19 mouse cellular contexts compared by ENCODE assay signal in the genomic region with DNA sequence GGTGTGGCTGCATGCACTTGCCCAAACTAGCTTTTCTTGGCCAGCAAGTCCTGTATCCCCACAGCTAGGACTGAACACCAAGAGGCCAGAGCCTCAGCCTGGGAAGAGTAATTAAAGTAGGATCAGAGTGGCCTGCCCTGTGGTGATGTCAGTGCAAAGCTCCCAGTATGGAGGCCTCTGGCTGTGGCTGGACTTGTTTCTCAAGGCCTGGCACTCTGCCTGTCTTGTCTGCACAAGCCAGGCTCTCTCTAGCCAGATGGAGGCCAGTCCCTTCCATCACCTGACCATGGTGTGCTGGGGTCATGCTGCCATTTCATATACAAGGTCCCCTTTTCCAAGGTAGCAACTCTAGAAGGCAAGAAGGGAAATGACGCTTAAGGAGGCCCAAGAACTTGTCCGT. TPM values are rescaled to one million over a fixed set of nuclear protein-coding genes. Genes with fewer than 3 reads are reported as not detected.
DNase-seq lines count a peak whose midpoint lies in the region; ATAC-seq and TF ChIP-seq lines count a peak whose summit lies in the region.
"Had no signal": no experiment of that assay in that cellular context is flagged by ENCODE, and none has a peak within 500 bp of the region (broad histone marks: within the 10 kb centered on the region; RNA-seq: fewer than 3 reads in every experiment).

No protein-coding gene starts in this region.

- H3K4me1 ChIP-seq in hindbrain, postnatal 0 days (ENCODE audit: insufficient read depth, low read length) = no peaks in the 10 kb centered on the region
- H3K4me1 ChIP-seq in hindbrain, embryonic 11.5 days (replicated peaks; ENCODE audit: control insufficient read depth, insufficient read depth, low read length) = no peaks in the 10 kb centered on the region
- peaks cover 5% of the 10 kb centered on the region; the same call in 1 of the 2 replicates for H3K4me1 ChIP-seq in liver, embryonic 12.5 days
- no peaks in the 10 kb centered on the region for H3K4me1 ChIP-seq in lung, postnatal 0 days (ENCODE audit: insufficient read depth, low read depth, low read length)
- H3K4me1 ChIP-seq: embryonic facial prominence, embryonic 15.5 days; forebrain, embryonic 15.5 days; intestine, embryonic 15.5 days; limb, embryonic 12.5 days; neural tube, embryonic 12.5 days had no signal

- no peak overlapping the region for H3K4me3 ChIP-seq in hindbrain, postnatal 0 days (ENCODE audit: low read length)
- H3K4me3 ChIP-seq in hindbrain, embryonic 11.5 days (ENCODE audit: low read depth, low read length) = no peak overlapping the region
- H3K4me3 ChIP-seq in liver, embryonic 12.5 days = no peak overlapping the region
- H3K4me3 ChIP-seq in lung, postnatal 0 days (ENCODE audit: low read depth, low read length) = no peak overlapping the region
- H3K4me3 ChIP-seq: embryonic facial prominence, embryonic 15.5 days; forebrain, embryonic 15.5 days; intestine, embryonic 15.5 days; limb, embryonic 12.5 days; neural tube, embryonic 12.5 days had no signal

- H3K4me2 ChIP-seq in hindbrain, postnatal 0 days (ENCODE audit: low read depth, low read length) = no peak overlapping the region
- no peak overlapping the region for H3K4me2 ChIP-seq in hindbrain, embryonic 11.5 days (replicated peaks; ENCODE audit: low read depth, low read length)
- H3K4me2 ChIP-seq in liver, embryonic 12.5 days = no peak overlapping the region
- no peak overlapping the region for H3K4me2 ChIP-seq in lung, postnatal 0 days (replicated peaks; ENCODE audit: low read depth, low read length)
- H3K4me2 ChIP-seq: embryonic facial prominence, embryonic 15.5 days; forebrain, embryonic 15.5 days; intestine, embryonic 15.5 days; limb, embryonic 12.5 days; neural tube, embryonic 12.5 days had no signal

- ATAC-seq in hindbrain, postnatal 0 days = peak; percentile 68
- ATAC-seq in hindbrain, embryonic 11.5 days (ENCODE audit: low FRiP score) = no peak
- ATAC-seq in liver, embryonic 12.5 days = no peak
- no peak for ATAC-seq in lung, postnatal 0 days
- ATAC-seq: CD4-positive, CD25-positive, alpha-beta regulatory T cell, adult 4 months; forebrain, embryonic 15.5 days; intestine, embryonic 15.5 days had no signal

- no peaks in the 10 kb centered on the region for H3K27me3 ChIP-seq in hindbrain, postnatal 0 days (ENCODE audit: insufficient read depth, low read length)
- no peaks in the 10 kb centered on the region for H3K27me3 ChIP-seq in hindbrain, embryonic 11.5 days (ENCODE audit: control insufficient read depth, insufficient read depth, low read length)
- H3K27me3 ChIP-seq in liver, embryonic 12.5 days (replicated peaks) = no peaks in the 10 kb centered on the region
- no peaks in the 10 kb centered on the region for H3K27me3 ChIP-seq in lung, postnatal 0 days (replicated peaks; ENCODE audit: insufficient read depth, low read length)
- H3K27me3 ChIP-seq: embryonic facial prominence, embryonic 15.5 days; forebrain, embryonic 15.5 days; intestine, embryonic 15.5 days; limb, embryonic 12.5 days; neural tube, embryonic 12.5 days had no signal

- H3K27ac ChIP-seq in hindbrain, postnatal 0 days = 0 out of 2 replicates have a peak overlapping the region, but pooled peaks have one; percentile 26
- H3K27ac ChIP-seq in hindbrain, embryonic 11.5 days (ENCODE audit: low read depth, low read length) = no peak overlapping the region
- no peak overlapping the region for H3K27ac ChIP-seq in liver, embryonic 12.5 days
- H3K27ac ChIP-seq in lung, postnatal 0 days (ENCODE audit: low read length) = no peak overlapping the region
- H3K27ac ChIP-seq: embryonic facial prominence, embryonic 15.5 days; forebrain, embryonic 15.5 days; intestine, embryonic 15.5 days; limb, embryonic 12.5 days; macrophage; neural tube, embryonic 12.5 days had no signal

- peak; percentile 51 for DNase-seq in hindbrain, postnatal 0 days (ENCODE audit: low spot score)
- no peak for DNase-seq in hindbrain, embryonic 11.5 days (ENCODE audit: low spot score)
- peak; percentile 26 for DNase-seq in NIH3T3 (ENCODE audit: low read depth)
- DNase-seq in adrenal gland, postnatal 14 days = peak; percentile 43
- DNase-seq in cerebellum, postnatal 36 days = peak; percentile 18 to 25
- DNase-seq in lung, postnatal 0 days (ENCODE audit: low spot score) = no peak
- DNase-seq: kidney, postnatal 14 days; midbrain, embryonic 14.5 days; right cerebral cortex, adult 18-20 months; spleen, adult 18-20 months; thymus, postnatal 25 days had no signal

- no peak for TF ChIP-seq CTCF in hindbrain, postnatal 0 days (IDR thresholded peaks at IDR 0.05; ENCODE audit: low read depth)
- no peak for TF ChIP-seq CTCF in lung, postnatal 0 days (IDR thresholded peaks at IDR 0.05)

- no peaks in the 10 kb centered on the region for H3K9me3 ChIP-seq in hindbrain, postnatal 0 days (ENCODE audit: low read length)
- H3K9me3 ChIP-seq in hindbrain, embryonic 11.5 days (ENCODE audit: control insufficient read depth, low read length) = no peaks in the 10 kb centered on the region
- H3K9me3 ChIP-seq in liver, embryonic 12.5 days (replicated peaks) = no peaks in the 10 kb centered on the region
- no peaks in the 10 kb centered on the region for H3K9me3 ChIP-seq in lung, postnatal 0 days (ENCODE audit: low read length)
- H3K9me3 ChIP-seq: embryonic facial prominence, embryonic 15.5 days; forebrain, embryonic 15.5 days; intestine, embryonic 15.5 days; limb, embryonic 12.5 days; neural tube, embryonic 12.5 days had no signal

- WGBS in hindbrain, postnatal 0 days = 82% methylated on average over 2 of the region's 2 CpGs
- WGBS in hindbrain, embryonic 11.5 days = 88% methylated on average over 2 of the region's 2 CpGs
- 66% methylated on average over 2 of the region's 2 CpGs for WGBS in liver, embryonic 12.5 days (ENCODE audit: insufficient replicate concordance)
- 82% methylated on average over 2 of the region's 2 CpGs for WGBS in lung, postnatal 0 days

- no peaks in the 10 kb centered on the region for H3K36me3 ChIP-seq in hindbrain, postnatal 0 days (ENCODE audit: insufficient read depth, low read length)
- H3K36me3 ChIP-seq in hindbrain, embryonic 11.5 days (ENCODE audit: control insufficient read depth, insufficient read depth, low read length) = no peaks in the 10 kb centered on the region
- H3K36me3 ChIP-seq in liver, embryonic 12.5 days = no peaks in the 10 kb centered on the region
- H3K36me3 ChIP-seq in lung, postnatal 0 days (ENCODE audit: insufficient read depth, low read length) = no peaks in the 10 kb centered on the region
- H3K36me3 ChIP-seq: embryonic facial prominence, embryonic 15.5 days; forebrain, embryonic 15.5 days; intestine, embryonic 15.5 days; limb, embryonic 12.5 days; neural tube, embryonic 12.5 days had no signal

- TF ChIP-seq EP300 in lung, postnatal 0 days (IDR thresholded peaks at IDR 0.05) = no peak

- H3K9ac ChIP-seq in hindbrain, postnatal 0 days (replicated peaks; ENCODE audit: low read length) = no peak overlapping the region
- H3K9ac ChIP-seq in hindbrain, embryonic 11.5 days (ENCODE audit: low read depth, low read length) = no peak overlapping the region
- H3K9ac ChIP-seq in liver, embryonic 12.5 days = no peak overlapping the region
- no peak overlapping the region for H3K9ac ChIP-seq in lung, postnatal 0 days (replicated peaks; ENCODE audit: low read depth)
- H3K9ac ChIP-seq: embryonic facial prominence, embryonic 15.5 days; forebrain, embryonic 15.5 days; intestine, embryonic 15.5 days; limb, embryonic 12.5 days; neural tube, embryonic 12.5 days had no signal

RNA-seq across cellular contexts. Expression of a gene that starts 51.0 kb away (rescaled TPM):
- total RNA-seq in hindbrain, postnatal 0 days (2014; rRNA removed) = 75.1 and 85.6 TPM in 2 replicates
- polyA plus RNA-seq in hindbrain, postnatal 0 days (2015; fragmentation: Nextera tagmentation; extraction: Ambion mirVana) = 20.9 and 22.5 TPM in 2 replicates
- polyA plus RNA-seq in hindbrain, embryonic 11.5 days (2014; fragmentation: Nextera tagmentation; extraction: Ambion mirVana) = 1.3 and 1.7 TPM in 2 replicates
- total RNA-seq in adrenal gland, postnatal 14 days (2021) = 2.5 and 3.0 TPM in 2 replicates
- 0.60 and 0.86 TPM in 2 replicates for polyA plus RNA-seq in liver, embryonic 12.5 days (2016; fragmentation: Nextera tagmentation; extraction: Ambion mirVana)
- 1.3 and 1.5 TPM in 2 replicates for polyA plus RNA-seq in lung, postnatal 0 days (2015; fragmentation: Nextera tagmentation; extraction: Ambion mirVana)
- polyA plus RNA-seq: CD4-positive, CD25-positive, alpha-beta regulatory T cell, adult 4 months had no signal

Comparison
In these comparisons a context has a peak if more than half of its experiments do, and no peak if none do; other contexts are left out.
1. DNase-seq: peak in hindbrain, postnatal 0 days (single experiment), NIH3T3 (single experiment), adrenal gland, postnatal 14 days (single experiment) and cerebellum, postnatal 36 days (2 of 2); none in hindbrain, embryonic 11.5 days (single experiment) and lung, postnatal 0 days (single experiment).